Mouse (Mus musculus): ENCODE data around the gene Ptpre.
"Not testable (repeated sequence)": the region's sequence is repeated elsewhere in the genome, so short reads cannot be mapped to it uniquely, and the experiment has no call there.

Ptpre gene

DNA sequence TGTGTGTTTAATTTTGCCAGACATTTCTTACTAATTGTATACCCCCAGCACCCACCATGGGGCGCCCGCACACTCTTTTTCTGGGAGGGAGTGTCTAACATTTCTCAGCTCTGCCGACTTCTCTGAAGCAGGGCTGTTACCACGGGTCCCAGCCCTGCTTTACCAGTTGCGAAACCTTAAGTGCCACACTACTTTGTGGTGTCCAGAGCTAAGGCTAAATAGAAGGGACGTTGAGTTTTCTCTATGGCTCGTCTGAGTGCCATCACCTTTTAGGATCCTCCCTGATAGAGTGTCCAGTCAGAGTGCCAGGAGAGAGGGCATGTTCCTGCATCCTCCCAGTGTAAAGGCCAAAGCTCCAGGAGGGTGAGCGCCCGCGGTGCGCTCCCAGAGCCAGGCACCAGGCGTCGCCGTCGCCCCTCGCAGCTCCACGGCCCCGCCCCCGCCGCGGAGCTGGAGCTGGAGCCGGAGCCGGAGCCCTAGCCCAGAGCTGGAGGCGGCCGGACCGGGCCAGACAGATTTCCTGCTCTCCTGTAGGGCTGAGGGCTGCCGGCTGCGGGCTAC lies at the start of gene Ptpre:
Gene Ptpre, plus strand, starts transcription at position 141 of the 561 bp plus-strand sequence.
- in situ Hi-C loops (cut with MboI; ENCODE audit: low pct_unique_long_range_greater_than_20kb in 1 of 2, low sequenced_read_pairs in 2 of 2, unreplicated experiment in 1 of 2) = loop anchor here (5.0 kb wide), 1 partner anchor 90 kb away; no protein-coding TSS in a partner anchor

- in situ Hi-C loops (cut with MboI; ENCODE audit: low pct_unique_long_range_greater_than_20kb in 1 of 2, low sequenced_read_pairs in 2 of 2, unreplicated experiment in 1 of 2) = loop anchor here in 1 of 2 experiments (5.0 kb wide), 1 partner anchor 86 kb away; no protein-coding TSS in a partner anchor
Measured at GRCm38 (mm10) chr7:135488214-135488810, 49.0 kb upstream of the Ptpre start.

DNA sequence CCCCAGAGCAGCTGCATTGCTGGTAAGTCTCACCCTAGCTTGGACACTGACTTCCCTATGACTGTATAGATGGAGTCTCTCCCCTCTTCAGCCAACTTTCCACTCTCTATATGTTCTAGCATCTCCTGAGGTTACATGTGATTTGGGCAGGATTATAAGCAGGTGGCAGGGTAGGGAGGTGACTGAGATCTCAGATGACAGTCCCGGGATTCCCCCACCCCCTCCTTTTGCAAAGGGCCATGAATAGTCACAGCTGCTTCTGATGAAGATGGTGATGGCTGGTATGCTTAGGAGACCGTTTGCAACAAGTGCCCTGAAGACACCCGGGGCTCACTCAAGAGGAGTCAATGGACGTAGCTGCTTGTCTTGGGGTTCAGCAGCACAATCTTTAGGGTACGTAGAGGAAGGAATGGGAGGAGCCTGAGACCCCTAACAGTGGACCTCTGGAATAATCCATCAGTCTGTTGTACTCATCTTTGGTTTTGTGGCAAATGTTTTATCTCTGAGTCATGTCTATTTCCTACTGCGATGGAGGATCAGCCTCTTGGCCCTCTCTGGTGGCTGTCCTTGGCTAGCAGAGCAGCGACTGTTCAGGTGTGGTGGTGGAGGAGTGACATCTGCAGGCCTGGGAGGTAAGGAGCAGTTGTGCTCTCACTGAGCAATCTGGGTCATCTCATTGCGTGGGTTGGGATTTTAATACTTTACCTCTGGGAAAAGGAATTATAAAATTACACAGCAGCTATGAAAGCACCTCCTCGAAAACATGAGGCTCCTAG lies 47.4 kb upstream of the Ptpre start:
- in situ Hi-C loops (cut with MboI; ENCODE audit: low pct_unique_long_range_greater_than_20kb in 1 of 2, low sequenced_read_pairs in 2 of 2, unreplicated experiment in 1 of 2) = loop anchor here in 1 of 2 experiments (5.0 kb wide), 1 partner anchor 88 kb away; no protein-coding TSS in a partner anchor

DNA sequence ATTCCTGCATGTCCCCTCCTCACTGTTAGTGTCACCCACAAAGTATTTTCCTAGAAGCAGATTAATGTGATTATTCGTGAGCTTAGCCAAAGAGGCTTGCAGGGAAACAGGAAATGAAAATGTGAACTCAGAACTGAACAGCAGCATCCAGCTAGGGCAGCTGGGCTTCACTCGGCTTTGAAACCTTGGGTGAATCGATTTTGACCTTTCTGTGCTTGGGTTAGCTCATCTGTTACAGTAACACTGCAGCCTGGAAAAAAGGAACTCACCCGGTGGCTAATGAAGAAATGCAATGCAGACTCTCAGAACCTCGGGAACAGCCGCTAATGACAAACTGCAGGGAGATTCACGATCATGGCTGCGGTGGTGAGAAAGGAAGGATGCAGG lies 46.8 kb upstream of the Ptpre start:
- in situ Hi-C loops (cut with MboI; ENCODE audit: low pct_unique_long_range_greater_than_20kb in 1 of 2, low sequenced_read_pairs in 2 of 2, unreplicated experiment in 1 of 2) = no loop called here

DNA sequence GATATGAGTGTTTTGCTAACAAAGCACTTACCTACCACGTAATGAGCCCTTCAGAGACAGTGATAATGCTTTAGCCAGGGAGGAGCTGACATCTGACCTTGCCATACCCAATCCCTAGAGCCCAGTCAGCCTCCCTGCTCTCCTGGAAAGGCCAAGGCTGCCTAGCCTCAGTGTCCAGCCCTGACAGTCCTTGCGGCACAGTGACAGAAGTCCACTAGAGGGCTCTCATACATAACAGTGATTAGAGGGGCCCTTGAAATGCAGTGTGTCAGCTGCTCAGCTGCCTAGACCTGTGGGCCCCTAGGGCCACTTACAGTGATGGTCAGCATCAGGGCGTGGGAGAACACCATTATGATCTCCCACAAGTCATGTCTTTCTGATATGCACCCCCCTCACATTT lies 42.0 kb upstream of the Ptpre start:
- in situ Hi-C loops (cut with MboI; ENCODE audit: low pct_unique_long_range_greater_than_20kb in 1 of 2, low sequenced_read_pairs in 2 of 2, unreplicated experiment in 1 of 2) = no loop called here

DNA sequence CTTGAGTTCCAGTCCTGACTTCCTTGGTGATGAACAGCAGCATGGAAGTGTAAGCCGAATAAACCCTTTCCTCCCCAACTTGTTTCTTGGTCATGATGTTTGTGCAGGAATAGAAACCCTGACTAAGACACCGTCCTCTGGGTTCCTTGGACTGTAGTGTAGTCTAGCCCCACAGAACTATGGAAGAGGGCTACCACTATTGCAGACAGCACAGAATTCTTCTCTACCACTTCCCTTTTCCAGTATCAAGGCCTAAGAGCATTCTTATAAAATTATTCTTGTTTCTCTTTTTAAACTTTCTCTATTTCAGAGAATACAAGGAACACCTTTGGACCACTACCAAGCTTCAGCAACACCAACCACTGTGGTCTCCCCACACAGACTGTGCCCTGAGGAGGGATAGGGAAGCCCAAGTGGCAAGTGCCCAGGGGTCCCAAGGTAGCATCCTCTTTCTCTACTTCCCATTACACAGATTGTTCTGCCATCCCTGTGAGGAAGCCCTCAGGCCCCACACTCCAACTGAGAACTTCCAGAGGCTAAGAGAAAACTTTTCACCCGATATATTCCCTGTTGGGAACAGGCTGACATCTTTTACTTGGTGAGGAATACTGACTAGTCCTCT lies 38.6 kb upstream of the Ptpre start:
- in situ Hi-C loops (cut with MboI; ENCODE audit: low pct_unique_long_range_greater_than_20kb in 1 of 2, low sequenced_read_pairs in 2 of 2, unreplicated experiment in 1 of 2) = no loop called here

DNA sequence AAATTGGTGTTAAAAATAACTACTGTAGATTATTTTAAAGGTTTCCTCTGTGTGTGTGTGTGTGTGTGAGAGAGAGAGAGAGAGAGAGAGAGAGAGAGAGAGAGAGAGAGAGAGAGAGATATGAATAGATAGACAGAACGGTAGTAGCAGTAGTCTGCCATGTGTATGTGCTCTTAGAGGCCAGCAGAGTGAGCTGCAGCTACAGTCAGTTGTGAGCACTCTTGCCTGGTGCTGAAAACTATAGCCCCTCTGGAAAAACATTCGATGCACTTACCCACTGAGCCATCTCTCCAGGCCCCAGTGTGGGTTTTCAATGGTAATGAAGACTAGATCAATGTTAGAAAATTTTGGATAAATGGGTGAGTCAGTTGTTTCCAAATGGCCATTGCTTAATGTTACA lies 37.9 kb upstream of the Ptpre start:
- in situ Hi-C loops (cut with MboI; ENCODE audit: low pct_unique_long_range_greater_than_20kb in 1 of 2, low sequenced_read_pairs in 2 of 2, unreplicated experiment in 1 of 2) = no loop called here

GRCm38 (mm10) chr7:135506506-135506905 lies 30.8 kb upstream of the Ptpre start:
- in situ Hi-C loops (cut with MboI; ENCODE audit: low pct_unique_long_range_greater_than_20kb in 1 of 2, low sequenced_read_pairs in 2 of 2, unreplicated experiment in 1 of 2) = not testable (repeated sequence)

GRCm38 (mm10) chr7:135508602-135509001 lies 28.7 kb upstream of the Ptpre start:
- in situ Hi-C loops (cut with MboI; ENCODE audit: low pct_unique_long_range_greater_than_20kb in 1 of 2, low sequenced_read_pairs in 2 of 2, unreplicated experiment in 1 of 2) = no loop called here

GRCm38 (mm10) chr7:135509272-135509671 lies 28.0 kb upstream of the Ptpre start:
- in situ Hi-C loops (cut with MboI; ENCODE audit: low pct_unique_long_range_greater_than_20kb in 1 of 2, low sequenced_read_pairs in 2 of 2, unreplicated experiment in 1 of 2) = no loop called here

DNA sequence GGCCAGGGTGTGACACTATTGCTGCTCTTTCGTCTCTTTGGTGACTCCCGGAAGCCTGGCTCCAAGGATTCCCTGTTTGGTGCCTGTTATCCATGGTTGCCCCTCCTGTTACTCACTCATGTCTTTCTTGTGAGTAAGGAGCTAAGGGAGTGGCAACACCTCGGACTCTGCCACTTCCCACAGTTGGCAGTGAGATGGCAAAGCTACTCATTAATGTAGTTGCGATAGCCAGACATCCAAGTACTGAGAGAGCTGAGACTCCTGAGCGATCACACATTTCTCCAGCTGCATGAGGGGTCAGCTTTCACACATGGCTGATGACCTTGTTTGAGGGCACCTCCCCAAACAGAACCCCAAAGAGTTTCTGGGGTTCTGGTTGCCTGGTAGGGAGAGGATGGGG lies 26.9 kb upstream of the Ptpre start:
- in situ Hi-C loops (cut with MboI; ENCODE audit: low pct_unique_long_range_greater_than_20kb in 1 of 2, low sequenced_read_pairs in 2 of 2, unreplicated experiment in 1 of 2) = no loop called here

DNA sequence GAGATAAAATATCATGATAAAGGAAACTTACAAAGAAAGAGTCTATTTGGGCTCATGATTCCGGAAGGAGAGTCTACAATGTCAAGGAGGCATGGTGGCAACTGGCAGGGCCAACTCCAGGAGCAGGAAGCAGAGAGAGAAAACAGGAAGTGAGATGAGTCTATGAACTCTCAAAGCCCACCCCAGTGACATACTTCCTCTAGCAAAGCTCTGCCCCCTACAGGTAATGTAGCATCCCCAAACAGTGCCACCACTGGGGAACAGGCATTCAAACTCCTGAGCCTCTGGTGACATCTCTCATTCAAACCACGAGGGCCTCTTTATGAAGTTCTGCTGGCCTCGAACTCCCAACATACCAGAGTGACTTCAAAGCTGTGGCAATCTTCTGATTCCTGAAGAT lies 25.6 kb upstream of the Ptpre start:
- in situ Hi-C loops (cut with MboI; ENCODE audit: low pct_unique_long_range_greater_than_20kb in 1 of 2, low sequenced_read_pairs in 2 of 2, unreplicated experiment in 1 of 2) = no loop called here

- in situ Hi-C loops (cut with MboI; ENCODE audit: low pct_unique_long_range_greater_than_20kb in 1 of 2, low sequenced_read_pairs in 2 of 2, unreplicated experiment in 1 of 2) = no loop called here
Measured at GRCm38 (mm10) chr7:135517191-135517590, 20.1 kb upstream of the Ptpre start.

- in situ Hi-C loops (cut with MboI; ENCODE audit: low pct_unique_long_range_greater_than_20kb in 1 of 2, low sequenced_read_pairs in 2 of 2, unreplicated experiment in 1 of 2) = no loop called here
Measured at GRCm38 (mm10) chr7:135520241-135520640, 17.0 kb upstream of the Ptpre start.

GRCm38 (mm10) chr7:135521755-135522512 lies 15.3 kb upstream of the Ptpre start:
- in situ Hi-C loops (cut with MboI; ENCODE audit: low pct_unique_long_range_greater_than_20kb in 1 of 2, low sequenced_read_pairs in 2 of 2, unreplicated experiment in 1 of 2) = no loop called here

DNA sequence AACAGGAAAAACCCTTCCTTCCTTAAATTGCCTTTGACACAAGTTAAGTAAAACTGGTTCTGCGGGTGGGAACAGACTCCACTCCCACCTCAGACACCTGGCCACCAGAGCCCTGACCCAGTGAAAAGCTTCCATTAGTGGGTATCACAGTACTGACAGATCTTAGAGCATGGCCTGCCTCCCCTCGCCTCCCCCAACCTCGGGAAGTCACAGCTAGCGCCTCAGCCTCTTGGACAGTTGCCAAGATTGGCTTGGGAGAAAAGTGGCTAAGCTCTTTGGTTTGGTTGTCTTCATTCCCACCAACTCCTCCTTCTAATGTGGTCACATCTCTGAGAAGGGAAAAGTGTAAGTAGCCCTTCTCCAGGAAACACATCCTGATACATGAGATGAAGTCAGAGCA lies 13.3 kb upstream of the Ptpre start:
- in situ Hi-C loops (cut with MboI; ENCODE audit: low pct_unique_long_range_greater_than_20kb in 1 of 2, low sequenced_read_pairs in 2 of 2, unreplicated experiment in 1 of 2) = no loop called here

DNA sequence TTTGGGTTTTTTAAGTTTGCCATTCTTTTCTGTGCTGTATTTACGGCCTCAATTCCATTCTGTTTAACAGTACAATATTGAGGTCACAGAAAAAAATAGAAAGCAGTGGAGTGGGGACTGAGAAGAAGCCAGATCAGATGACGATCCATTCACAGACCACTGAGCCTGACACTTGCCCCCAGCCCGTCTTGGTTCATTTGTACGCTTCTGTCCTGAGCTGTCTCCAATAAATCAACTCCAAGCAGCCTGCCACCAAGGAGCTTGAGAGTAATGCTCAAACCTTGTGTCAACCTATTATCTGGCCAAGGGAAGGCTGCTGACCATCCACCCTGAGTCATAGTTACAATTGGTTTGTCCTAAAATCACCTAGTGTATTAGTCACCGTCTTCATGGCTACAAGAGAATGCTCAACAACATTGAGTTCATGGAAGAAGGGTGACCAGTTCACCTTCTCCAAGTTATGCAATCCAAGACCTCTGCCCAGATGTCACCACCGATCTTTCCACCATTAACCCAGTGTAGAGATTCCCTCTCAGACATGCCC lies 12.8 kb upstream of the Ptpre start:
- in situ Hi-C loops (cut with MboI; ENCODE audit: low pct_unique_long_range_greater_than_20kb in 1 of 2, low sequenced_read_pairs in 2 of 2, unreplicated experiment in 1 of 2) = no loop called here

- in situ Hi-C loops (cut with MboI; ENCODE audit: low pct_unique_long_range_greater_than_20kb in 1 of 2, low sequenced_read_pairs in 2 of 2, unreplicated experiment in 1 of 2) = no loop called here
Measured at GRCm38 (mm10) chr7:135526574-135527152, 10.6 kb upstream of the Ptpre start.
